Mouse (Mus musculus): ENCODE measurements around the gene Smtnl2. TPM values are rescaled to one million over a fixed set of nuclear protein-coding genes. Genes with fewer than 3 reads are reported as not detected.

Gene Smtnl2
- polyA plus RNA-seq, 1 experiment = not detected

GRCm38 (mm10) chr11:72342549-72343237 is 68.8 kb downstream of the Smtnl2 start:
- no peaks in the 10 kb centered on the region for H3K36me3 ChIP-seq (ENCODE audit: control insufficient read depth)
- no peaks in the 10 kb centered on the region for H3K4me1 ChIP-seq (ENCODE audit: control insufficient read depth)
- no peaks in the 10 kb centered on the region for H3K9me3 ChIP-seq (ENCODE audit: control insufficient read depth, low read length)
- no peak overlapping the region for H3K4me3 ChIP-seq (replicated peaks)
- H3K27me3 ChIP-seq (ENCODE audit: control insufficient read depth) = no peaks in the 10 kb centered on the region
- no peak for TF ChIP-seq TAL1 (IDR thresholded peaks at IDR 0.05; ENCODE audit: low read length)
- TF ChIP-seq GATA1 (IDR thresholded peaks at IDR 0.05; ENCODE audit: low read length) = no peak

GRCm38 (mm10) chr11:72339716-72340115 is 71.8 kb downstream of the Smtnl2 start:
- Histone ChIP-seq H3K9me3 (ENCODE audit: control insufficient read depth, low read length) (no peaks in the 10 kb centered on the region), H3K4me3 (replicated peaks) (no peak overlapping the region), H3K36me3 (ENCODE audit: control insufficient read depth) (no peaks in the 10 kb centered on the region), H3K27me3 (ENCODE audit: control insufficient read depth) (no peaks in the 10 kb centered on the region), H3K4me1 (ENCODE audit: control insufficient read depth) (no peaks in the 10 kb centered on the region)
- TF ChIP-seq GATA1 (IDR thresholded peaks at IDR 0.05; ENCODE audit: low read length) (no peak), TAL1 (IDR thresholded peaks at IDR 0.05; ENCODE audit: low read length) (no peak)

Other genes with a start within 250 kb of the Smtnl2 start
- gene Gm43951, start 204.9 kb downstream of the Smtnl2 start, polyA plus RNA-seq (2012) = 0.02 and 0.03 TPM in 2 replicates
- 0.05 and 0.09 TPM in 2 replicates for gene 4933427D14Rik, start 204.3 kb downstream of the Smtnl2 start, polyA plus RNA-seq (2012)
- gene Txndc17, start 204.2 kb downstream of the Smtnl2 start, polyA plus RNA-seq (2012) = 2.1 and 3.2 TPM in 2 replicates
- 0.09 and 0.14 TPM in 2 replicates for gene Med31, start 196.1 kb downstream of the Smtnl2 start, polyA plus RNA-seq (2012)
- gene Slc13a5, start 144.5 kb downstream of the Smtnl2 start, polyA plus RNA-seq (2012) = not detected in 2 replicates
- not detected in 2 replicates for gene Xaf1, start 110.1 kb downstream of the Smtnl2 start, polyA plus RNA-seq (2012)
- not detected in 2 replicates for gene Fbxo39, start 97.3 kb downstream of the Smtnl2 start, polyA plus RNA-seq (2012)
- not detected in 2 replicates for gene Tekt1, start 49.3 kb downstream of the Smtnl2 start, polyA plus RNA-seq (2012)
- not detected in 2 replicates for gene Ggt6, start 23.8 kb upstream of the Smtnl2 start, polyA plus RNA-seq (2012)
- gene Mybbp1a, start 29.6 kb upstream of the Smtnl2 start, polyA plus RNA-seq (2012) = 4.1 TPM in 2 replicates
- gene Spns2, start 78.2 kb upstream of the Smtnl2 start, polyA plus RNA-seq (2012) = 0.10 and 0.16 TPM in 2 replicates
- gene Spns3, start 138.8 kb upstream of the Smtnl2 start, polyA plus RNA-seq (2012) = 0.07 and 0.14 TPM in 2 replicates
- gene Ube2g1, start 195.6 kb upstream of the Smtnl2 start, polyA plus RNA-seq (2012) = 1.4 and 1.5 TPM in 2 replicates

All from erythroblast, embryonic 14.5 days (primary cell).